Comparison of ENCODE assay signal across 22 mouse cellular contexts in the genomic region with DNA sequence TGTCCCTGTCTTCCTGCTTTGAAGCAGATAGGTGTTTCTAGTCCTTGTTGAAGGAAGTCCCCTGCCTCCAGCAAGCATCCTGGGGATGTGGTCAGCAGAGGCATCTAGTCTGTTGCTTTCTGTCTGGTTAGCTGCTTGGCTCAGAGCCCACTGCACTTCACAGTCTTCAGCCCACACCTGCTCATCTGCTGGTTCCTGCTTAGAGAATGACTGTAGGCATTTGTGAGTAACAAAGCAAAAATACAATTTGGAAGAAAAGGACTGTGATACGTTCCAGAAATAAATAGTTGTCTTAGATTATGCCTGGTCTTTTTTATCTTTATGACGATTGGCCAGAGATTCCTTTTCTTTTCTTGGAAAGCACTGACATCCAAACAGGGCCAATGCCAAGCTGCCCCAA.
DNase-seq lines count a peak whose midpoint lies in the region; ATAC-seq lines count a peak whose summit lies in the region.
"Had no signal": no experiment of that assay in that cellular context is flagged by ENCODE, and none has a peak within 500 bp of the region (broad histone marks: within the 10 kb centered on the region; RNA-seq: fewer than 3 reads in every experiment).

No protein-coding gene starts in this region.

- no peak overlapping the region for H3K4me2 ChIP-seq in forebrain, embryonic 16.5 days (ENCODE audit: low read length)
- H3K4me2 ChIP-seq in forebrain, embryonic 13.5 days: no peak overlapping the region
- H3K4me2 ChIP-seq: heart, embryonic 13.5 days; kidney, embryonic 15.5 days; midbrain, embryonic 12.5 days had no signal

- H3K4me1 ChIP-seq in forebrain, embryonic 16.5 days (replicated peaks; ENCODE audit: control insufficient read depth, insufficient read depth, low read length): peaks cover 5% of the 10 kb centered on the region
- H3K4me1 ChIP-seq in forebrain, embryonic 13.5 days: peaks cover 10% of the 10 kb centered on the region; the same call in 1 of the 2 replicates
- H3K4me1 ChIP-seq: forebrain, embryonic 10.5 days; kidney, embryonic 15.5 days; midbrain, embryonic 12.5 days had no signal

- no peak overlapping the region; the same call in 1 of the 2 replicates for H3K27ac ChIP-seq in forebrain, embryonic 16.5 days (ENCODE audit: low read length)
- no peak overlapping the region for H3K27ac ChIP-seq in forebrain, embryonic 13.5 days
- H3K27ac ChIP-seq: forebrain, embryonic 10.5 days; heart, embryonic 13.5 days; kidney, embryonic 15.5 days; midbrain, embryonic 12.5 days had no signal

- intact Hi-C loops in left cerebral cortex, postnatal 36 days (cut with DNase I): no loop called here

- no peaks in the 10 kb centered on the region for H3K27me3 ChIP-seq in forebrain, embryonic 16.5 days (replicated peaks; ENCODE audit: control insufficient read depth, insufficient read depth, low read length)
- H3K27me3 ChIP-seq in forebrain, embryonic 13.5 days: no peaks in the 10 kb centered on the region
- H3K27me3 ChIP-seq: heart, embryonic 13.5 days; kidney, embryonic 15.5 days; midbrain, embryonic 12.5 days had no signal

- H3K36me3 ChIP-seq in forebrain, embryonic 16.5 days (ENCODE audit: control insufficient read depth, insufficient read depth): no peaks in the 10 kb centered on the region
- no peaks in the 10 kb centered on the region for H3K36me3 ChIP-seq in forebrain, embryonic 13.5 days (ENCODE audit: poor library complexity, severe bottlenecking)
- H3K36me3 ChIP-seq: forebrain, embryonic 10.5 days; heart, embryonic 13.5 days; kidney, embryonic 15.5 days; midbrain, embryonic 12.5 days had no signal

- 61% methylated on average over 2 of the region's 2 CpGs for WGBS in forebrain, embryonic 16.5 days
- WGBS in forebrain, embryonic 13.5 days: 76% methylated on average over 2 of the region's 2 CpGs

- peak; percentile 12 to 30 for DNase-seq in left cerebral cortex, postnatal 36 days (ENCODE audit: low spot score in 2 of 2)
- DNase-seq in left cerebral cortex, adult 11 months (ENCODE audit: low spot score): no peak
- peak; percentile 55 for DNase-seq in brain, adult 2 months (ENCODE audit: low read depth, low spot score)
- DNase-seq in right cerebral cortex, postnatal 36 days (ENCODE audit: low spot score in 2 of 2): peak; percentile 13 to 16
- DNase-seq in embryo, embryonic 10.5 days (ENCODE audit: low spot score): no peak
- DNase-seq: cerebellum, adult 8-10 months; gastrocnemius, postnatal 10 days; heart, adult 18-20 months; heart, postnatal 14 days; kidney, adult 11 months; kidney, postnatal 36 days; layer of hippocampus, postnatal 36 days; liver, postnatal 0 days; lung, postnatal 14 days; spleen, adult 18-20 months had no signal

- no peak overlapping the region for H3K4me3 ChIP-seq in forebrain, embryonic 16.5 days (replicated peaks; ENCODE audit: low read length)
- H3K4me3 ChIP-seq in forebrain, embryonic 13.5 days: no peak overlapping the region
- H3K4me3 ChIP-seq: forebrain, embryonic 10.5 days; heart, embryonic 13.5 days; kidney, embryonic 15.5 days; midbrain, embryonic 12.5 days had no signal

- H3K9ac ChIP-seq in forebrain, embryonic 16.5 days (replicated peaks; ENCODE audit: low read depth, low read length): no peak overlapping the region
- H3K9ac ChIP-seq in forebrain, embryonic 13.5 days: no peak overlapping the region
- H3K9ac ChIP-seq: heart, embryonic 13.5 days; kidney, embryonic 15.5 days; liver, postnatal 0 days; midbrain, embryonic 12.5 days had no signal

- no peaks in the 10 kb centered on the region for H3K9me3 ChIP-seq in forebrain, embryonic 16.5 days (ENCODE audit: control insufficient read depth, low read length)
- 0 out of 2 replicates have a peak, but pooled peaks cover 5% of the 10 kb centered on the region for H3K9me3 ChIP-seq in forebrain, embryonic 13.5 days (replicated peaks)
- H3K9me3 ChIP-seq: forebrain, embryonic 10.5 days; heart, embryonic 13.5 days; kidney, embryonic 15.5 days; midbrain, embryonic 12.5 days had no signal

- ATAC-seq in forebrain, embryonic 16.5 days: 0 out of 2 replicates have a peak, but pooled peaks have one; percentile 28
- no peak for ATAC-seq in forebrain, embryonic 13.5 days
- ATAC-seq: liver, postnatal 0 days; Patski had no signal

Comparison
In these comparisons a context has a peak if more than half of its experiments do, and no peak if none do; other contexts are left out.
1. DNase-seq: peak in left cerebral cortex, postnatal 36 days (2 of 2), brain, adult 2 months (single experiment) and right cerebral cortex, postnatal 36 days (2 of 2); none in left cerebral cortex, adult 11 months (single experiment) and embryo, embryonic 10.5 days (single experiment).